Mouse (Mus musculus): ENCODE measurements around the gene Stx6.

Gene Stx6

GRCm38 (mm10) chr1:155236306-155237024, 78.0 kb downstream of the Stx6 start:
- peak; percentile 37 for DNase-seq

GRCm38 (mm10) chr1:155237390-155237789, 78.9 kb downstream of the Stx6 start:
- peak; percentile 51 for DNase-seq

- peak; percentile 69 for DNase-seq
Measured at GRCm38 (mm10) chr1:155238126-155238525, 79.6 kb downstream of the Stx6 start.

GRCm38 (mm10) chr1:155239169-155239568, 80.7 kb downstream of the Stx6 start:
- DNase-seq = no peak

- DNase-seq = peak; percentile 44
Measured at GRCm38 (mm10) chr1:155239962-155240717, 81.6 kb downstream of the Stx6 start.

GRCm38 (mm10) chr1:155241701-155242487, 83.4 kb downstream of the Stx6 start:
- peak; percentile 67 for DNase-seq

- DNase-seq = no peak
Measured at GRCm38 (mm10) chr1:155242488-155242745, 83.9 kb downstream of the Stx6 start.

GRCm38 (mm10) chr1:155243797-155244770, 85.6 kb downstream of the Stx6 start, which contains the start of gene BC034090:
Gene BC034090, minus strand, starts transcription at chr1:155244444.
- DNase-seq = peak; percentile 86

- DNase-seq = no peak
Measured at GRCm38 (mm10) chr1:155244771-155245211, 86.3 kb downstream of the Stx6 start.

- DNase-seq = peak; percentile 59
Measured at GRCm38 (mm10) chr1:155245516-155245915, 87.0 kb downstream of the Stx6 start.

- DNase-seq = peak; percentile 64
Measured at GRCm38 (mm10) chr1:155247441-155247840, 88.9 kb downstream of the Stx6 start.

- no peak for DNase-seq
Measured at GRCm38 (mm10) chr1:155248041-155248440, 89.5 kb downstream of the Stx6 start.

- DNase-seq = peak; percentile 57
Measured at GRCm38 (mm10) chr1:155249896-155250295, 91.4 kb downstream of the Stx6 start.

GRCm38 (mm10) chr1:155250531-155251135, 92.1 kb downstream of the Stx6 start:
- DNase-seq = peak; percentile 65

- DNase-seq = peak; percentile 10
Measured at GRCm38 (mm10) chr1:155251596-155251995, 93.1 kb downstream of the Stx6 start.

- DNase-seq = peak; percentile 53
Measured at GRCm38 (mm10) chr1:155252631-155253121, 94.2 kb downstream of the Stx6 start.

- no peak for DNase-seq
Measured at GRCm38 (mm10) chr1:155253126-155253525, 94.6 kb downstream of the Stx6 start.

GRCm38 (mm10) chr1:155254309-155254708, 95.8 kb downstream of the Stx6 start:
- peak; percentile 2 for DNase-seq

All from kidney, adult 18-20 months (tissue).